Mouse (Mus musculus): ENCODE measurements around the gene Gm28308. TPM values are rescaled to one million over a fixed set of nuclear protein-coding genes. Genes with fewer than 3 reads are reported as not detected.

Gm28308 gene
- polyA plus RNA-seq, 1 experiment from 2014 or later = not detected

GRCm38 (mm10) chr6:52235267-52235666, 22.1 kb upstream of the Gm28308 start:
- Histone ChIP-seq H3K4me2 (ENCODE audit: low read length) (peak overlapping the region; percentile 32), H3K4me3 (ENCODE audit: low read depth, low read length) (peak overlapping the region; percentile 32; the same call in 1 of the 2 replicates), H3K4me1 (replicated peaks; ENCODE audit: control insufficient read depth, insufficient read depth, low read length) (no peaks in the 10 kb centered on the region), H3K9ac (ENCODE audit: low read length) (no peak overlapping the region; the same call in 1 of the 2 replicates), H3K36me3 (ENCODE audit: control insufficient read depth, insufficient read depth, low read length) (no peaks in the 10 kb centered on the region), H3K27ac (ENCODE audit: low read depth) (no peak overlapping the region), H3K27me3 (replicated peaks; ENCODE audit: control insufficient read depth, insufficient read depth, low read length) (peaks cover 99% of the 10 kb centered on the region), H3K9me3 (ENCODE audit: control insufficient read depth, low read length) (no peaks in the 10 kb centered on the region)
- 25% methylated on average over 9 of the region's 9 CpGs for WGBS
- DNase-seq (ENCODE audit: low spot score) (no peak), ATAC-seq (replicated peaks; ENCODE audit: low FRiP score, low TSS enrichment, low read depth) (no peak)

GRCm38 (mm10) chr6:52234428-52235140, 21.4 kb upstream of the Gm28308 start:
- Histone ChIP-seq H3K4me1 (replicated peaks; ENCODE audit: control insufficient read depth, insufficient read depth, low read length) (no peaks in the 10 kb centered on the region), H3K27me3 (replicated peaks; ENCODE audit: control insufficient read depth, insufficient read depth, low read length) (peaks cover 99% of the 10 kb centered on the region), H3K9me3 (ENCODE audit: control insufficient read depth, low read length) (no peaks in the 10 kb centered on the region), H3K9ac (ENCODE audit: low read length) (peak overlapping the region; percentile 63), H3K27ac (ENCODE audit: low read depth) (peak overlapping the region; percentile 52), H3K36me3 (ENCODE audit: control insufficient read depth, insufficient read depth, low read length) (no peaks in the 10 kb centered on the region), H3K4me2 (ENCODE audit: low read length) (peak overlapping the region; percentile 32), H3K4me3 (ENCODE audit: low read depth, low read length) (peak overlapping the region; percentile 32)
- no peak for ATAC-seq (replicated peaks; ENCODE audit: low FRiP score, low TSS enrichment, low read depth)
- 2% methylated on average over 68 of the region's 68 CpGs for WGBS
- DNase-seq (ENCODE audit: low spot score) = peak; percentile 79

GRCm38 (mm10) chr6:52233546-52234427, 20.6 kb upstream of the Gm28308 start:
- DNase-seq (ENCODE audit: low spot score) = no peak
- Histone ChIP-seq H3K9ac (ENCODE audit: low read length) (peak overlapping the region; percentile 63), H3K9me3 (ENCODE audit: control insufficient read depth, low read length) (no peaks in the 10 kb centered on the region), H3K36me3 (ENCODE audit: control insufficient read depth, insufficient read depth, low read length) (no peaks in the 10 kb centered on the region), H3K4me3 (ENCODE audit: low read depth, low read length) (peak overlapping the region; percentile 32), H3K4me2 (ENCODE audit: low read length) (peak overlapping the region; percentile 32), H3K27ac (ENCODE audit: low read depth) (peak overlapping the region; percentile 52), H3K4me1 (replicated peaks; ENCODE audit: control insufficient read depth, insufficient read depth, low read length) (no peaks in the 10 kb centered on the region), H3K27me3 (replicated peaks; ENCODE audit: control insufficient read depth, insufficient read depth, low read length) (peaks cover 99% of the 10 kb centered on the region)
- WGBS = 1% methylated on average over 70 of the region's 70 CpGs
- ATAC-seq (replicated peaks; ENCODE audit: low FRiP score, low TSS enrichment, low read depth) = no peak

GRCm38 (mm10) chr6:52232984-52233545, 19.9 kb upstream of the Gm28308 start:
- no peak for ATAC-seq (replicated peaks; ENCODE audit: low FRiP score, low TSS enrichment, low read depth)
- H3K27ac ChIP-seq (ENCODE audit: low read depth) = peak overlapping the region; percentile 52; the same call in 1 of the 2 replicates
- H3K9ac ChIP-seq (ENCODE audit: low read length) = peak overlapping the region; percentile 63
- H3K4me3 ChIP-seq (ENCODE audit: low read depth, low read length) = peak overlapping the region; percentile 32
- H3K36me3 ChIP-seq (ENCODE audit: control insufficient read depth, insufficient read depth, low read length) = no peaks in the 10 kb centered on the region
- H3K4me2 ChIP-seq (ENCODE audit: low read length) = peak overlapping the region; percentile 32
- DNase-seq (ENCODE audit: low spot score) = peak; percentile 77
- WGBS = 1% methylated on average over 23 of the region's 23 CpGs
- peaks cover 98% of the 10 kb centered on the region for H3K27me3 ChIP-seq (replicated peaks; ENCODE audit: control insufficient read depth, insufficient read depth, low read length)
- H3K4me1 ChIP-seq (replicated peaks; ENCODE audit: control insufficient read depth, insufficient read depth, low read length) = no peaks in the 10 kb centered on the region
- H3K9me3 ChIP-seq (ENCODE audit: control insufficient read depth, low read length) = no peaks in the 10 kb centered on the region

GRCm38 (mm10) chr6:52232568-52232965, 19.4 kb upstream of the Gm28308 start:
- H3K4me3 ChIP-seq (ENCODE audit: low read depth, low read length) = peak overlapping the region; percentile 32
- H3K27me3 ChIP-seq (replicated peaks; ENCODE audit: control insufficient read depth, insufficient read depth, low read length) = peaks cover 98% of the 10 kb centered on the region
- DNase-seq (ENCODE audit: low spot score) (no peak), ATAC-seq (replicated peaks; ENCODE audit: low FRiP score, low TSS enrichment, low read depth) (no peak)
- H3K9ac ChIP-seq (ENCODE audit: low read length) = peak overlapping the region; percentile 63
- no peaks in the 10 kb centered on the region for H3K9me3 ChIP-seq (ENCODE audit: control insufficient read depth, low read length)
- under 1% methylated on average over 18 of the region's 18 CpGs for WGBS
- no peaks in the 10 kb centered on the region for H3K36me3 ChIP-seq (ENCODE audit: control insufficient read depth, insufficient read depth, low read length)
- no peaks in the 10 kb centered on the region for H3K4me1 ChIP-seq (replicated peaks; ENCODE audit: control insufficient read depth, insufficient read depth, low read length)
- H3K4me2 ChIP-seq (ENCODE audit: low read length) = peak overlapping the region; percentile 32
- peak overlapping the region; percentile 52; the same call in 1 of the 2 replicates for H3K27ac ChIP-seq (ENCODE audit: low read depth)

- H3K9ac ChIP-seq (ENCODE audit: low read length) = peak overlapping the region; percentile 63
These were observed 18.9 kb upstream of the Gm28308 start for GRCm38 (mm10) chr6:52231885-52232567.

GRCm38 (mm10) chr6:52230516-52231165, 17.5 kb upstream of the Gm28308 start, which contains the start of gene Hoxa9:
Gene Hoxa9 (minus strand): TSS chr6:52231089.
- no peaks in the 10 kb centered on the region for H3K36me3 ChIP-seq (ENCODE audit: control insufficient read depth, insufficient read depth, low read length)
- ATAC-seq (replicated peaks; ENCODE audit: low FRiP score, low TSS enrichment, low read depth) (0 out of 2 replicates have a peak, but pooled peaks have one; percentile 30), DNase-seq (ENCODE audit: low spot score) (peak; percentile 82)
- H3K4me3 ChIP-seq (ENCODE audit: low read depth, low read length) = peak within 1 kb of the TSS; percentile 32
- no peaks in the 10 kb centered on the region for H3K4me1 ChIP-seq (replicated peaks; ENCODE audit: control insufficient read depth, insufficient read depth, low read length)
- H3K4me2 ChIP-seq (ENCODE audit: low read length) = peak within 1 kb of the TSS; percentile 39
- 2% methylated on average over 26 of the region's 36 CpGs for WGBS
- H3K27me3 ChIP-seq (replicated peaks; ENCODE audit: control insufficient read depth, insufficient read depth, low read length) = peaks cover 98% of the 10 kb centered on the region
- H3K9me3 ChIP-seq (ENCODE audit: control insufficient read depth, low read length) = no peaks in the 10 kb centered on the region
- H3K9ac ChIP-seq (ENCODE audit: low read length) = peak within 1 kb of the TSS; percentile 63
- peak within 1 kb of the TSS; percentile 69 for H3K27ac ChIP-seq (ENCODE audit: low read depth)

More at GRCm38 (mm10) chr6:52231885-52232567, 18.9 kb upstream of the Gm28308 start:
- peak overlapping the region; percentile 32 for H3K4me2 ChIP-seq (ENCODE audit: low read length)
- H3K4me1 ChIP-seq (replicated peaks; ENCODE audit: control insufficient read depth, insufficient read depth, low read length) = no peaks in the 10 kb centered on the region
- H3K9me3 ChIP-seq (ENCODE audit: control insufficient read depth, low read length) = no peaks in the 10 kb centered on the region
- WGBS = 3% methylated on average over 18 of the region's 18 CpGs
- DNase-seq (ENCODE audit: low spot score) (peak; percentile 77), ATAC-seq (replicated peaks; ENCODE audit: low FRiP score, low TSS enrichment, low read depth) (no peak)
- H3K27me3 ChIP-seq (replicated peaks; ENCODE audit: control insufficient read depth, insufficient read depth, low read length) = peaks cover 98% of the 10 kb centered on the region
- H3K4me3 ChIP-seq (ENCODE audit: low read depth, low read length) = peak overlapping the region; percentile 32
- H3K27ac ChIP-seq (ENCODE audit: low read depth) = peak overlapping the region; percentile 52; the same call in 1 of the 2 replicates
- H3K36me3 ChIP-seq (ENCODE audit: control insufficient read depth, insufficient read depth, low read length) = no peaks in the 10 kb centered on the region

Data from intestine, embryonic 14.5 days (tissue).